Mouse (Mus musculus): ENCODE results near the gene Wdr61. TPM values are rescaled to one million over a fixed set of nuclear protein-coding genes. Genes with fewer than 3 reads are reported as not detected.
"Not testable (repeated sequence)": the region's sequence is repeated elsewhere in the genome, so short reads cannot be mapped to it uniquely, and the experiment has no call there.

The Wdr61 gene
- polyA plus RNA-seq, 1 experiment: 13.2 TPM

- Histone ChIP-seq H3K27ac (ENCODE audit: insufficient read depth, low read length) (peak overlapping the region; percentile 8; the same call in 1 of the 2 replicates), H3K27me3 (ENCODE audit: control insufficient read depth, insufficient read depth, low read length) (peaks cover 15% of the 10 kb centered on the region), H3K36me3 (ENCODE audit: control insufficient read depth, insufficient read depth, low read length) (no peaks in the 10 kb centered on the region), H3K4me1 (ENCODE audit: control insufficient read depth, insufficient read depth, insufficient read length) (peaks cover 4% of the 10 kb centered on the region), H3K4me3 (ENCODE audit: extremely low read depth, insufficient read depth, insufficient read length) (peak overlapping the region; percentile 62)
- TF ChIP-seq CTCF (IDR thresholded peaks at IDR 0.05; ENCODE audit: extremely low read depth, insufficient read depth, insufficient read length, insufficient replicate concordance) (no peak), POLR2A (IDR thresholded peaks at IDR 0.05; ENCODE audit: low read depth, low read length) (peak; percentile 28)
- 1% methylated on average over 92 of the region's 92 CpGs for WGBS
- DNase-seq (ENCODE audit: low read depth in 1 of 2, low spot score in 2 of 2): peak in 1 of 2 experiments; percentile 36
Measured at GRCm38 (mm10) chr9:54699345-54700173, 34.8 kb downstream of the Wdr61 start.

GRCm38 (mm10) chr9:54699087-54699344, 35.3 kb downstream of the Wdr61 start:
- Histone ChIP-seq H3K27me3 (ENCODE audit: control insufficient read depth, insufficient read depth, low read length) (peaks cover 15% of the 10 kb centered on the region), H3K27ac (ENCODE audit: insufficient read depth, low read length) (peak overlapping the region; percentile 13; the same call in 1 of the 2 replicates), H3K4me3 (ENCODE audit: extremely low read depth, insufficient read depth, insufficient read length) (peak overlapping the region; percentile 62), H3K4me1 (ENCODE audit: control insufficient read depth, insufficient read depth, insufficient read length) (peaks cover 4% of the 10 kb centered on the region), H3K36me3 (ENCODE audit: control insufficient read depth, insufficient read depth, low read length) (no peaks in the 10 kb centered on the region)
- WGBS: 12% methylated on average over 27 of the region's 27 CpGs
- TF ChIP-seq POLR2A (IDR thresholded peaks at IDR 0.05; ENCODE audit: low read depth, low read length) (no peak), CTCF (IDR thresholded peaks at IDR 0.05; ENCODE audit: extremely low read depth, insufficient read depth, insufficient read length, insufficient replicate concordance) (no peak)
- DNase-seq (ENCODE audit: low read depth in 1 of 2, low spot score in 2 of 2): no peak

- Histone ChIP-seq H3K4me3 (ENCODE audit: extremely low read depth, insufficient read depth, insufficient read length) (peak within 1 kb of the TSS; percentile 62), H3K27ac (ENCODE audit: insufficient read depth, low read length) (peak within 1 kb of the TSS; percentile 13; the same call in 1 of the 2 replicates), H3K36me3 (ENCODE audit: control insufficient read depth, insufficient read depth, low read length) (no peaks in the 10 kb centered on the region), H3K27me3 (ENCODE audit: control insufficient read depth, insufficient read depth, low read length) (peaks cover 15% of the 10 kb centered on the region), H3K4me1 (ENCODE audit: control insufficient read depth, insufficient read depth, insufficient read length) (peaks cover 4% of the 10 kb centered on the region)
- TF ChIP-seq POLR2A (IDR thresholded peaks at IDR 0.05; ENCODE audit: low read depth, low read length) (no peak), CTCF (IDR thresholded peaks at IDR 0.05; ENCODE audit: extremely low read depth, insufficient read depth, insufficient read length, insufficient replicate concordance) (no peak)
- no peak for DNase-seq (ENCODE audit: low read depth in 1 of 2, low spot score in 2 of 2)
- WGBS: 71% methylated on average over 17 of the region's 17 CpGs
Measured at GRCm38 (mm10) chr9:54698318-54699086, 35.8 kb downstream of the Wdr61 start, which contains the start of gene Dnaja4. Dnaja4 (plus strand) TSS chr9:54698873.

GRCm38 (mm10) chr9:54691241-54691805, 43.0 kb downstream of the Wdr61 start:
- H3K36me3 ChIP-seq (ENCODE audit: control insufficient read depth, insufficient read depth, low read length); DNase-seq (ENCODE audit: low read depth in 1 of 2, low spot score in 2 of 2); H3K4me1 ChIP-seq (ENCODE audit: control insufficient read depth, insufficient read depth, insufficient read length); H3K4me3 ChIP-seq (ENCODE audit: extremely low read depth, insufficient read depth, insufficient read length); H3K27me3 ChIP-seq (ENCODE audit: control insufficient read depth, insufficient read depth, low read length); H3K27ac ChIP-seq (ENCODE audit: insufficient read depth, low read length): not testable (repeated sequence)
- WGBS: 3% methylated on average over 31 of the region's 31 CpGs

GRCm38 (mm10) chr9:54690697-54691096, 43.6 kb downstream of the Wdr61 start:
- not testable (repeated sequence) for H3K36me3 ChIP-seq (ENCODE audit: control insufficient read depth, insufficient read depth, low read length); H3K27ac ChIP-seq (ENCODE audit: insufficient read depth, low read length); DNase-seq (ENCODE audit: low read depth in 1 of 2, low spot score in 2 of 2); H3K27me3 ChIP-seq (ENCODE audit: control insufficient read depth, insufficient read depth, low read length); H3K4me3 ChIP-seq (ENCODE audit: extremely low read depth, insufficient read depth, insufficient read length); H3K4me1 ChIP-seq (ENCODE audit: control insufficient read depth, insufficient read depth, insufficient read length)
- whole genome bisulfite sequencing: 84% methylated on average over 2 of the region's 2 CpGs

GRCm38 (mm10) chr9:54689446-54689845, 44.9 kb downstream of the Wdr61 start:
- Histone ChIP-seq H3K4me3 (ENCODE audit: extremely low read depth, insufficient read depth, insufficient read length) (no peak overlapping the region), H3K27ac (ENCODE audit: insufficient read depth, low read length) (no peak overlapping the region), H3K36me3 (ENCODE audit: control insufficient read depth, insufficient read depth, low read length) (no peaks in the 10 kb centered on the region), H3K27me3 (ENCODE audit: control insufficient read depth, insufficient read depth, low read length) (no peaks in the 10 kb centered on the region), H3K4me1 (ENCODE audit: control insufficient read depth, insufficient read depth, insufficient read length) (no peaks in the 10 kb centered on the region)
- WGBS: 71% methylated on average over 8 of the region's 8 CpGs
- no peak for TF ChIP-seq POLR2A (IDR thresholded peaks at IDR 0.05; ENCODE audit: low read depth, low read length)
- no peak for TF ChIP-seq CTCF (IDR thresholded peaks at IDR 0.05; ENCODE audit: extremely low read depth, insufficient read depth, insufficient read length, insufficient replicate concordance)
- DNase-seq (ENCODE audit: low read depth in 1 of 2, low spot score in 2 of 2): no peak
